Mouse (Mus musculus) adrenal gland (tissue): ENCODE data around the gene Pde4dip.

Experiments used
- intact Hi-C: fragments of 180-260 bp; cut with DNase I; formaldehyde crosslinking; loops from one replicate; pipeline ENCODE4 v1.15.1; 2025

The Pde4dip gene

GRCm38 (mm10) chr3:97756283-97757074, 132.0 kb downstream of the Pde4dip start:
- intact Hi-C loops = no loop called here

- intact Hi-C loops = no loop called here
Measured at GRCm38 (mm10) chr3:97755411-97755810, 133.1 kb downstream of the Pde4dip start.

- intact Hi-C loops = no loop called here
Measured at GRCm38 (mm10) chr3:97752901-97753300, 135.6 kb downstream of the Pde4dip start.

GRCm38 (mm10) chr3:97751566-97751965, 136.9 kb downstream of the Pde4dip start:
- intact Hi-C loops = no loop called here

- intact Hi-C loops = no loop called here
Measured at GRCm38 (mm10) chr3:97748789-97749188, 139.7 kb downstream of the Pde4dip start.

GRCm38 (mm10) chr3:97742841-97743240, 145.7 kb downstream of the Pde4dip start:
- intact Hi-C loops = no loop called here

- intact Hi-C loops = no loop called here
Measured at GRCm38 (mm10) chr3:97735575-97735974, 152.9 kb downstream of the Pde4dip start.

- intact Hi-C loops = no loop called here
Measured at GRCm38 (mm10) chr3:97734259-97734658, 154.2 kb downstream of the Pde4dip start.

GRCm38 (mm10) chr3:97732622-97733021, 155.9 kb downstream of the Pde4dip start:
- intact Hi-C loops = no loop called here

GRCm38 (mm10) chr3:97730624-97731023, 157.9 kb downstream of the Pde4dip start:
- intact Hi-C loops = no loop called here

GRCm38 (mm10) chr3:97730131-97730530, 158.4 kb downstream of the Pde4dip start:
- intact Hi-C loops = no loop called here

- intact Hi-C loops = no loop called here
Measured at GRCm38 (mm10) chr3:97727801-97728200, 160.7 kb downstream of the Pde4dip start.

- intact Hi-C loops = no loop called here
Measured at GRCm38 (mm10) chr3:97719116-97719515, 169.4 kb downstream of the Pde4dip start.

GRCm38 (mm10) chr3:97715922-97716321, 172.6 kb downstream of the Pde4dip start:
- intact Hi-C loops = no loop called here

- intact Hi-C loops = no loop called here
Measured at GRCm38 (mm10) chr3:97710881-97711280, 177.6 kb downstream of the Pde4dip start.

- intact Hi-C loops = no loop called here
Measured at GRCm38 (mm10) chr3:97710134-97710533, 178.4 kb downstream of the Pde4dip start.

GRCm38 (mm10) chr3:97706561-97706960, 181.9 kb downstream of the Pde4dip start:
- intact Hi-C loops = no loop called here

GRCm38 (mm10) chr3:97705508-97705907, 183.0 kb downstream of the Pde4dip start:
- intact Hi-C loops = no loop called here

GRCm38 (mm10) chr3:97702448-97703080, 185.9 kb downstream of the Pde4dip start:
- intact Hi-C loops = no loop called here

- intact Hi-C loops = no loop called here
Measured at GRCm38 (mm10) chr3:97701198-97701597, 187.3 kb downstream of the Pde4dip start.

GRCm38 (mm10) chr3:97699061-97699460, 189.4 kb downstream of the Pde4dip start:
- intact Hi-C loops = no loop called here

GRCm38 (mm10) chr3:97697291-97697690, 191.2 kb downstream of the Pde4dip start:
- intact Hi-C loops = no loop called here

- intact Hi-C loops = no loop called here
Measured at GRCm38 (mm10) chr3:97696866-97697265, 191.6 kb downstream of the Pde4dip start.
